Comparison of ENCODE assay signal across 11 mouse cellular contexts in the genomic region with DNA sequence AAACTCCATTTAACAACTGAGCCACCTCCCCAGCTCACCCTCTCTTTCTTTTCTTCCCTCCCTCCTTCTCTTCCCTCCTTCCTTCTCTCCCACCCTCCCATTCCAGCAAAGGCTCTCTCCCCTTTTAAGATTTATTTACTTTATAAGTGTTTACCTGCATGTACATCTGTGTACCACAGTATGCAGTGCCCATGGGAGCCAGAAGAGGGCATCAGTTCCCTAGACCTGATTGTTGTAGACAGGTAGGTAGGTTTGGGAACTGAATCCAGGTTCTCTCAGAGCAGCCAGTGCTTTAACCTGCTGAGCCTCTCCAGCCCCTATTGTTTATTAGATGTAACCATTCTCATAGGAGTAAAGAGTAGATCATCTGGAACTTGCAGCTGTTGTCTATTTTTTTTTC. TPM values are rescaled to one million over a fixed set of nuclear protein-coding genes. Genes with fewer than 3 reads are reported as not detected.
DNase-seq lines count a peak whose midpoint lies in the region; ATAC-seq and TF ChIP-seq lines count a peak whose summit lies in the region.
"Had no signal": no experiment of that assay in that cellular context is flagged by ENCODE, and none has a peak within 500 bp of the region (broad histone marks: within the 10 kb centered on the region; RNA-seq: fewer than 3 reads in every experiment).

No protein-coding gene starts in this region.

- peak; percentile 49 for TF ChIP-seq CTCF in liver, embryonic 14.5 days (IDR thresholded peaks at IDR 0.05; ENCODE audit: low read depth)

- no peaks in the 10 kb centered on the region for H3K36me3 ChIP-seq in liver, embryonic 14.5 days (replicated peaks; ENCODE audit: control insufficient read depth, insufficient read depth, low read depth)
- no peaks in the 10 kb centered on the region for H3K36me3 ChIP-seq in midbrain, embryonic 15.5 days (replicated peaks)
- H3K36me3 ChIP-seq: hindbrain, embryonic 15.5 days had no signal

- H3K27me3 ChIP-seq in liver, embryonic 14.5 days (ENCODE audit: control insufficient read depth, insufficient read depth, low read length), result no peaks in the 10 kb centered on the region
- H3K27me3 ChIP-seq in midbrain, embryonic 15.5 days (replicated peaks), result no peaks in the 10 kb centered on the region
- H3K27me3 ChIP-seq: hindbrain, embryonic 15.5 days had no signal

- H3K4me2 ChIP-seq in liver, embryonic 14.5 days (ENCODE audit: low read depth), result no peak overlapping the region
- H3K4me2 ChIP-seq in midbrain, embryonic 15.5 days, result no peak overlapping the region
- H3K4me2 ChIP-seq: hindbrain, embryonic 15.5 days had no signal

- no peak for ATAC-seq in liver, embryonic 14.5 days (ENCODE audit: insufficient read depth)
- ATAC-seq in midbrain, embryonic 15.5 days (replicated peaks), result no peak

- no peak overlapping the region for H3K4me3 ChIP-seq in liver, embryonic 14.5 days (ENCODE audit: insufficient read depth in 1 of 2, low read depth in 2 of 2, low read length in 2 of 2)
- H3K4me3 ChIP-seq in midbrain, embryonic 15.5 days, result no peak overlapping the region
- H3K4me3 ChIP-seq: erythroblast, embryonic 14.5 days; hindbrain, embryonic 15.5 days; myocyte had no signal

- H3K27ac ChIP-seq in liver, embryonic 14.5 days, result no peak overlapping the region
- H3K27ac ChIP-seq in midbrain, embryonic 15.5 days, result no peak overlapping the region
- H3K27ac ChIP-seq: hindbrain, embryonic 15.5 days had no signal

- H3K9ac ChIP-seq in liver, embryonic 14.5 days (replicated peaks), result no peak overlapping the region
- H3K9ac ChIP-seq in midbrain, embryonic 15.5 days, result no peak overlapping the region
- H3K9ac ChIP-seq: hindbrain, embryonic 15.5 days had no signal

- H3K4me1 ChIP-seq in liver, embryonic 14.5 days (replicated peaks; ENCODE audit: control insufficient read depth in 2 of 2, insufficient read depth in 2 of 2, low read length in 1 of 2), result peaks cover 0 to 3% of the 10 kb centered on the region in 2 experiments; a peak in 1 of 4 replicates
- peaks cover 4% of the 10 kb centered on the region; the same call in 1 of the 2 replicates for H3K4me1 ChIP-seq in midbrain, embryonic 15.5 days

- no peaks in the 10 kb centered on the region for H3K9me3 ChIP-seq in liver, embryonic 14.5 days (ENCODE audit: control insufficient read depth, low read length)
- H3K9me3 ChIP-seq in midbrain, embryonic 15.5 days, result no peaks in the 10 kb centered on the region
- H3K9me3 ChIP-seq: hindbrain, embryonic 15.5 days had no signal

- TF ChIP-seq EP300 in liver, embryonic 14.5 days (IDR thresholded peaks at IDR 0.05; ENCODE audit: low read depth), result no peak

- peak; percentile 20 for DNase-seq in cerebellum, adult 8-10 months
- DNase-seq in cerebellum, adult 18-20 months, result no peak
- DNase-seq in kidney, postnatal 4 days, result peak; percentile 28 to 39
- DNase-seq in kidney, adult 11 months, result no peak
- DNase-seq in B cell, adult 2 months, result peak; percentile 17 to 35
- no peak for DNase-seq in liver, embryonic 14.5 days (ENCODE audit: low read depth in 3 of 3, low spot score in 3 of 3)
- DNase-seq in retina, postnatal 1 day, result no peak

RNA-seq across cellular contexts. Expression of a gene that starts 14.4 kb away (rescaled TPM):
- 2.2 and 2.3 TPM in 2 replicates for polyA plus RNA-seq in liver, embryonic 14.5 days (2012; rRNA removed)
- 1.5 and 2.2 TPM in 2 replicates for polyA plus RNA-seq in liver, embryonic 14.5 days (2014; fragmentation: Nextera tagmentation; extraction: Ambion mirVana)
- 7.4 and 7.7 TPM in 2 replicates for polyA plus RNA-seq in midbrain, embryonic 15.5 days (2015; fragmentation: Nextera tagmentation; extraction: Ambion mirVana)

RNA-seq across cellular contexts. Expression of a gene that starts 14.5 kb away (rescaled TPM):
- polyA plus RNA-seq in liver, embryonic 14.5 days (2012; rRNA removed), result 6.9 and 7.3 TPM in 2 replicates
- polyA plus RNA-seq in liver, embryonic 14.5 days (2014; fragmentation: Nextera tagmentation; extraction: Ambion mirVana), result 6.3 and 9.4 TPM in 2 replicates
- polyA plus RNA-seq in midbrain, embryonic 15.5 days (2015; fragmentation: Nextera tagmentation; extraction: Ambion mirVana), result 34.8 and 35.7 TPM in 2 replicates

Comparison
In these comparisons a context has a peak if more than half of its experiments do, and no peak if none do; other contexts are left out.
1. DNase-seq: peak in cerebellum, adult 8-10 months (single experiment), kidney, postnatal 4 days (2 of 2) and B cell, adult 2 months (2 of 2); none in cerebellum, adult 18-20 months (0 of 2), kidney, adult 11 months (single experiment), liver, embryonic 14.5 days (0 of 3) and retina, postnatal 1 day (single experiment).